Mouse (Mus musculus): ENCODE results near the gene Cyp4a10. TPM values are rescaled to one million over a fixed set of nuclear protein-coding genes. Genes with fewer than 3 reads are reported as not detected.
"Not testable (repeated sequence)": the region's sequence is repeated elsewhere in the genome, so short reads cannot be mapped to it uniquely, and the experiment has no call there.

The Cyp4a10 gene
- not detected in 2 replicates for polyA plus RNA-seq (2016; fragmentation: Nextera tagmentation; extraction: Ambion mirVana)

DNA sequence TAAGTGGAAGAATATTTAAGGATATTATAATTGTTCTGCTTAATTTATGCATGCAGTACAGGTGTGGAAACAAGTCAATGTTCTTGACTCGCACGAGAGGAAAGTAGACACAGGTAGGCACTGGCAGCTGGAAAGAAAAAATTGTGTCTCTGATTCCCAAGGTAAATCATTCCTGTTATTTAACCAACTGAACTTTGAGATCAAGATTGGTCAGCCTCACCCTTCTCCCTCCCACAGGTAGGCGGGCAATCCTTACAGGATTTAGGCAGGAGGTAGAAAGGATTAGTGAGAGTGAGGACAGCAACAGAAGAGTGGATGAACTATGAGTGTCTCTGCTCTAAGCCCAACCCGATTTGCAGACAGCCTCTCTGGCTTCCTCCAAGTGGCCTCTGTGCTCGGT lies at the start of gene Cyp4a10:
Gene Cyp4a10, plus strand, starts transcription at position 265 of the 400 bp plus-strand sequence.
- H3K4me3 ChIP-seq, H3K9ac ChIP-seq: not testable (repeated sequence)
- WGBS, result 83% methylated on average over 5 of the region's 5 CpGs

DNA sequence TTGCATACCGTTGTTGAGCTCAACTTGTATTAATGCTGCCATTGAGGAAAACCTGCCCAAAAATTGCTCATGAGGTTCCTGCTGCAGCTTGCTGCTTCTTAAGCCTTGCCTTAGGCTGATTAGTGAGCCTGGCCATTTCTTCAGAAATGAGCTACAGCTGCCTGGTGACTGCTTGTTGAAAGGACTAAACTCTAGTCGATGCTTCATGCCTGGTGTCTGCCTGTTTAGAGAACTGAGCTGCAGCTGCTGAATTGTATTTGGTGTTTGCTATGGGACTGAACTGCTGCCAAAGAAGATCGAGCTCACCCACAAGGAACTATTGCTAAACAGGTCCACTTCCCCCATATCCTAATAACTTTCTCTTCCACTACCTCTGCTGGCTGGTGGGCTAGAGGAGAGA lies 44.5 kb upstream of the Cyp4a10 start:
- not testable (repeated sequence) for H3K27me3 ChIP-seq; H3K27ac ChIP-seq; H3K4me2 ChIP-seq (replicated peaks); H3K4me3 ChIP-seq; H3K36me3 ChIP-seq; H3K9ac ChIP-seq; H3K4me1 ChIP-seq; ATAC-seq (ENCODE audit: low FRiP score); H3K9me3 ChIP-seq (replicated peaks)
- WGBS, result 81% methylated on average over 3 of the region's 3 CpGs

More for the DNA sequence above, at the start of gene Cyp4a10:
- not testable (repeated sequence) for H3K36me3 ChIP-seq; H3K4me1 ChIP-seq; H3K27ac ChIP-seq; ATAC-seq (ENCODE audit: low FRiP score); H3K27me3 ChIP-seq; H3K4me2 ChIP-seq (replicated peaks); H3K9me3 ChIP-seq (replicated peaks)

DNA sequence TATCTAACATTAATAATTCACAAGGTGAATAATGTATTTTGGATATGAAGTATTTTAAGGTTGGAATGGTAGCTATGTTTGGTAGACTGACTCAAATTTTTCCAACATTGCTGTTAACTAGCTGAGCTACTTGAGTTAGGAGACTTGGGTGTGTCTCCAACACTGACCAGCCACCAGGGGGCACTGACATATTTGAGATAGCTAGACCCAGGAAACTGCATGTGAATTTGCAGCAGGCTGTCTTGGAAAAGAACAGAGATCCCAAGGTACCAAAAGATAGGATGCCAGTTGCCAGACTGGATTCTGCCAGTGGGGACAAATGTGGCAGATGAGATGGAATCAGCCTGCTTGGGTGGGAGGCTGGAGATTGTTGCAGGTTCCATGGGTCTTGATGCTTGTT lies 42.0 kb upstream of the Cyp4a10 start:
- H3K4me2 ChIP-seq (replicated peaks); H3K9me3 ChIP-seq (replicated peaks); H3K27ac ChIP-seq; H3K9ac ChIP-seq; ATAC-seq (ENCODE audit: low FRiP score); H3K4me1 ChIP-seq; H3K4me3 ChIP-seq; H3K27me3 ChIP-seq; H3K36me3 ChIP-seq: not testable (repeated sequence)

DNA sequence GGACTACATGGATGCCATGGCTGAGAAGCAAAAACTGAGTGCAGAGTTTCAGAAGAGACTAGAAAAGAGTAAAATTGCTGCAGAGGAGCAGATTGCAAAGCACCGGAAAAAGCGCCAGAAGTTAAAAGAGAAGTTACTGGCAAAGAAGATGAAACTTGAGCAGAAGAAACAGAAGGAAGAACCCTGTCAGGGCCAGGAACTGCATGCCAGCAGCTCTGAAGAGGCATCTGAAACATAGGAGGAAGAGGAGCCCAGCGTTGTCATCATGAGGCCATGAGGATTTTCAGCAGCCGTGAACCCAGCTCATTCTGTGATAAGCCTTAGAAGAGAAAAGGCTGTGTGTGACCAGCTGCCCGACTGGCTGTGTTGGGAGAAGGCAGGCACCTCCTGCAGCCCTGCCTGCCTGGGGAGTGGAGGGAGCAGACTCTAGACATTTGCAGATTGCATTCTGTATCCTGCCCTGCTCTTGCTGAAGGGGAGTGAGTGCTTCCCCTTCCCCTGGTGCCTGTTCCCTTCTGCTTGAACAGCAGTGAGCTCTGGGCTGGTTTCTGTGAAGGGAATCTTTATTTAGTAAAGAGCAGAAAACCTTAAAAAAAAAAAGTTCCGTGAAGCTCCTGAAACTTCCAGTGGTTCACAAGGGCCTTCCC lies 36.9 kb upstream of the Cyp4a10 start:
- WGBS, result 72% methylated on average over 6 of the region's 6 CpGs
- no peaks in the 10 kb centered on the region for H3K9me3 ChIP-seq (replicated peaks)
- H3K27me3 ChIP-seq, result no peaks in the 10 kb centered on the region
- H3K36me3 ChIP-seq, result no peaks in the 10 kb centered on the region
- no peak overlapping the region for H3K27ac ChIP-seq
- no peak overlapping the region for H3K4me2 ChIP-seq (replicated peaks)
- no peak for ATAC-seq (ENCODE audit: low FRiP score)
- H3K9ac ChIP-seq, result no peak overlapping the region
- H3K4me3 ChIP-seq, result no peak overlapping the region
- no peaks in the 10 kb centered on the region for H3K4me1 ChIP-seq

DNA sequence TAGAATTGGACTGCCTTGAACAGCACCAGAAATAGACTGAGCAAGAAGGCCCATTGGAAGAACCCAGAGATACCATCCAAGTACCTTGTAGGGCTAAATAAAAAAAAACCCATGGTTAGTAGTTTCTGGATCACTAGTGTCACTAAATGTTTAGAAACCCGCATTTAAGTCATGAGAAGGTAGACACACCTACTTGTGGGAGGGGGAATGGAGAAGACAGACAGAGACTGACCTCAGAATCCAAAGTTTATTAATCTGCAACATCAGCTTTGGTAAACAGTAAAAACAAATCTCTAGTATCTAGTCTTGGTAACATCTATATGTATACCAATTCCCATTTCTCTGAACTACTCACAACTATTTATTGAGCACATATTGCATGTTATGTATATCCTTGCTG lies 22.1 kb upstream of the Cyp4a10 start, which contains the start of gene Cyp4a14:
Gene Cyp4a14, minus strand, starts transcription at position 142 of the 400 bp plus-strand sequence.
- Histone ChIP-seq H3K27ac (no peak within 1 kb of the TSS), H3K36me3 (no peaks in the 10 kb centered on the region), H3K9me3 (replicated peaks) (no peaks in the 10 kb centered on the region), H3K9ac (no peak within 1 kb of the TSS), H3K4me2 (replicated peaks) (no peak within 1 kb of the TSS), H3K4me1 (no peaks in the 10 kb centered on the region), H3K27me3 (no peaks in the 10 kb centered on the region), H3K4me3 (no peak within 1 kb of the TSS)
- ATAC-seq (ENCODE audit: low FRiP score), result no peak
- 79% methylated on average over 1 of the region's 1 CpGs for WGBS

DNA sequence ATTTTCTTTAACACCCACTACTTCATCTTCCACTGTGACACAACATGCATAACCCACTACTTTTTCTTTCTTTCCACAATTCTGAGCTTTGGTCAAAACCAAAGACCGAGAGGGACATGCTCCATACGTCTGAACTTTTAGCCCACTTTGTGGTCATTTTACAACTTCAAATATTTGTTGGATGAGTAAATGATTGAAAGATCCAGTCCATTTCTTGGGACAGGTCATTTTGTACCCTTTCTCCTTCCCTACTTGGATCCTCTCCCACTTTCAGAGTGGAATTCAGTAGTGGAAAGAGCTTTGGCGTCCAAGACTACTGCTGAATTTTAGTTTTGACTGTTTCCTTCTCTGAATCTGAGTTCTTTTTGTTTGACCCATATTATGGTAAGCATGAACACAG lies 20.6 kb upstream of the Cyp4a10 start:
- Histone ChIP-seq H3K4me2 (replicated peaks) (no peak overlapping the region), H3K27ac (no peak overlapping the region), H3K9me3 (replicated peaks) (no peaks in the 10 kb centered on the region), H3K4me3 (no peak overlapping the region), H3K4me1 (no peaks in the 10 kb centered on the region), H3K9ac (no peak overlapping the region), H3K27me3 (no peaks in the 10 kb centered on the region), H3K36me3 (no peaks in the 10 kb centered on the region)
- WGBS, result 94% methylated on average over 3 of the region's 3 CpGs
- ATAC-seq (ENCODE audit: low FRiP score), result no peak

DNA sequence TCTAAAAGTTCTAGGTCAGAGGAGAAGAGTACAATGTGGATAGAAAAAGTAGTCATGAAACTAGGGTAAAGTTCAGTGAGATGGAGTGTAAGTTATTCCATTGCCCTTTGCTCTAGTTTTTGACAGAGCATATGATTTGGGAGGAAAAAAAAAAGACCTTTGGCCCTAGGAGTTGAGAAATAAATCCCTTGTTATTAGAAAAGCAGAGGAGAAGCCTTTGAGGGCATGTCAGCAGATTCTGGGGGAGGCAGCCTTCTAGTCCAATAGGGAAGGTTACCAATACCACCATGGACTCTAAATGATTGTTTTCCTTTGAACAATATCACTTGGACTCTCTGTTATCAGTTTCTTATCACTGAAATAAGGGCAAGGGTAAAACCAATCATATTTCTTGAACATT lies 4.1 kb upstream of the Cyp4a10 start:
- not testable (repeated sequence) for H3K27me3 ChIP-seq; H3K4me2 ChIP-seq (replicated peaks); H3K9me3 ChIP-seq (replicated peaks); H3K9ac ChIP-seq; H3K36me3 ChIP-seq; H3K27ac ChIP-seq; H3K4me1 ChIP-seq; ATAC-seq (ENCODE audit: low FRiP score); H3K4me3 ChIP-seq

DNA sequence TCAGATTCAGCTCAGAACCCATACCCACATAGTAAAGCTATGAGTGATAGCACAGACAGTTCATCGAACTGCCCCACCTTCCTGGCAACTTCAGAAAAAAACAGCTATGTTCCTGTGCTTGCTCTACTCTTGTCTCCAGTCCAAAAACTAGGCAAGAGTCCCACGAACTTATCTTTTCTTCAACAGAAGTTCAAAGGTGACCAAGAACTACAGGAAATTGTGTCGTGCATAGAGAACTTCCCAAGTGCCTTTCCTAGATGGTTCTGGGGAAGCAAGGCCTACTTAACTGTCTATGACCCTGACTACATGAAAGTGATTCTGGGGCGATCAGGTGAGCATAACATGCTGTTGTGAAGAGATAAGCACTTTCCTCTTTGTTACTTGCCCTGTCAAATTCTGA lies 1.4 kb downstream of the Cyp4a10 start:
- WGBS, result 80% methylated on average over 4 of the region's 4 CpGs
- no peak overlapping the region for H3K9ac ChIP-seq

DNA sequence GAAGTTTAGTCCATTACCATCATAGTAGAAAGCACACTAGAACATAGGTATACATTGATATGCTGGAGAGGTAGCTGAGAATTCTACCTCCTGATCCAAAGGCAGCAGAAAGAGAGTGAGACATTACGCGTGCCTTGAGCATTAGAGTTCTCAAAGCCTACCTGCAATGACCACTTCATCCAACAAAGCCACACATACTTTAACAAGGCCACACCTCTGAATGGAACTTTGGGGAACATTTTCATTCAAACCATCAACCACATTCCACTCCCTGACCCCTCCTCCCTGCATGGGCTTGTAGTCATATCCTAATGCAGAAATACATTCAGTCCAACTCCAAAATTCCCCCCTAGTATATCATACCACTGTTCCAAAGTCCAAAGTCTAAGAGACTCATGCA lies 3.7 kb downstream of the Cyp4a10 start:
- H3K4me2 ChIP-seq (replicated peaks), result no peak overlapping the region
- no peak for ATAC-seq (ENCODE audit: low FRiP score)
- H3K4me1 ChIP-seq, result no peaks in the 10 kb centered on the region
- no peaks in the 10 kb centered on the region for H3K9me3 ChIP-seq (replicated peaks)
- no peak overlapping the region for H3K4me3 ChIP-seq
- H3K27ac ChIP-seq, result no peak overlapping the region
- no peaks in the 10 kb centered on the region for H3K27me3 ChIP-seq
- no peaks in the 10 kb centered on the region for H3K36me3 ChIP-seq
- H3K9ac ChIP-seq, result no peak overlapping the region
- WGBS, result 97% methylated on average over 2 of the region's 2 CpGs

More for the DNA sequence above, 1.4 kb downstream of the Cyp4a10 start:
- Histone ChIP-seq H3K9me3 (replicated peaks) (no peaks in the 10 kb centered on the region), H3K4me1 (no peaks in the 10 kb centered on the region), H3K4me2 (replicated peaks) (no peak overlapping the region), H3K4me3 (no peak overlapping the region), H3K36me3 (no peaks in the 10 kb centered on the region), H3K27me3 (no peaks in the 10 kb centered on the region), H3K27ac (no peak overlapping the region)
- ATAC-seq (ENCODE audit: low FRiP score), result no peak

DNA sequence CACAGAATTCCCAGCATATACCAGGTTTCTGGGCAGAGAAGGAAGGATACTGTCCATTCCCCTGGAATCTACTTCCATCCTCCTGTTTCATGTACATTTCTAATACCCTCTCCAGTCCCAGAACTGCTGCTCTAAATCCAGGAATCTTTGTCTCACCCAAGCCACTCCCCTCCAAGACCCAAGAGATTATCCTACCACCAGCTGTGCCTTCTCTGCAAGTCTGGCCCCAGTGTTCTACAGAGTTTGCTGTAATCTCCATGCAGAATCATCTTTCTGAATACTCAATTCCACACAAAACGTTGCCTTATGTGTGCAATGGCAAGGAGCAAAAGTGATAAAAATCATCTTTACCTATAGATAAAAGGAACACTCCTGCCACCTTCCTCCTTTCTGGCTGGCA lies 27.0 kb downstream of the Cyp4a10 start:
- Histone ChIP-seq H3K36me3 (no peaks in the 10 kb centered on the region), H3K27ac (no peak overlapping the region), H3K27me3 (no peaks in the 10 kb centered on the region), H3K4me3 (no peak overlapping the region), H3K9me3 (replicated peaks) (no peaks in the 10 kb centered on the region), H3K9ac (no peak overlapping the region), H3K4me1 (no peaks in the 10 kb centered on the region), H3K4me2 (replicated peaks) (no peak overlapping the region)
- ATAC-seq (ENCODE audit: low FRiP score), result no peak
- 47% methylated on average over 1 of the region's 1 CpGs for WGBS

DNA sequence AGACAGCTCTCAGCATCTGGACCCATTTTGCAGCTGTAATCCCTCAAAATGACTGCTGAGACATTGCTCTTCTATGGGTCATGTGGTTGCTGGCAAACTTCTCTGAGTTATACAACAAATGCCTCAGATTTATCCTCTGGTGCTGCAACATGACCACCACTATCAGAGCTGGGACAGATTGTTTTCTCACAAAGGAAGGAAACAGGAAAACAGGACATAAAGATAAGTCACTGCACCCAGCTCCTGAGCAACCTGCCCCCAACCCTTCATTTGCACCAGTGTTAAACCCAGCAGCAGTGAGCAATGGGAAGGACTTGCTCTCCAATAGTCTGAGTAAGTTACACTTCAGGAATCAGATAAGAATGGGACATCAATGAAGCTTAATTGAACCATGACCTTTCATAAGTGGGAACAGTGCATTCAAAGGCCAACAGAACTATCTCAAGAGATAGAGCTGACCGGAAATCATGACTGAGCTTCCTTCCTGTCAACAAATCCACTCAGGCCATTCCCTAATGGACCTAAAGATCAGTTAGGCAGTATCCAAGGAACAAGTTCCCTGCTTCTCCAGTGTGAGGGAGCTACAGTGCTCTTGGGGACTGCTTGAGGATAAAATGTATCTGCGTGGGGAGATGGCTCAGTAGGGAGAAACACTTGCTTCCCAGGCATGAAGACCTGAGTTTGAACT lies 28.2 kb downstream of the Cyp4a10 start:
- Histone ChIP-seq H3K9me3 (replicated peaks) (no peaks in the 10 kb centered on the region), H3K4me1 (no peaks in the 10 kb centered on the region), H3K4me3 (no peak overlapping the region), H3K9ac (no peak overlapping the region), H3K27ac (no peak overlapping the region), H3K4me2 (replicated peaks) (no peak overlapping the region), H3K36me3 (no peaks in the 10 kb centered on the region), H3K27me3 (no peaks in the 10 kb centered on the region)
- no peak for ATAC-seq (ENCODE audit: low FRiP score)
- WGBS, result 86% methylated on average over 2 of the region's 2 CpGs

DNA sequence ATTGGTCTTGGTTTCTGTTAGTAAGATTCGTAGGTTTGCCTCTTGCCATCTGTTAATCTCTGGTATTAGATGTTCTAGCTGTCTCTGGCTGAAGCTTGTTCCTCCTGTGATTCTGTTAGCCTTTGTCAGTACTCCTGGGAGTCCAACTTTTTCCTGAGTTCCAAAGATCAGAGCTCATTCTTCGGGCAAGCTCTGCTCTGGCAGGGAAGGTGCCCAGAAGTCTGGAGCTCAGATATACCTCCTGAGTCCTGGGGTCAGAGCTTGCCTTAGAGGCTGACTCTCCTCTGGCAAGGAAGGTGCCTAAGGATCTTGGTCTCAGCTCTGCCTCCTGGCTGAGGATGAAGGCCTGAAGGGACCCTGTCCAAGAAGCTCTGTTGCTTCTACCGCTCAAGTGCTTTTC lies 34.7 kb downstream of the Cyp4a10 start:
- Histone ChIP-seq H3K27ac (no peak overlapping the region), H3K27me3 (no peaks in the 10 kb centered on the region), H3K9ac (no peak overlapping the region), H3K36me3 (no peaks in the 10 kb centered on the region), H3K4me2 (replicated peaks) (no peak overlapping the region), H3K9me3 (replicated peaks) (no peaks in the 10 kb centered on the region), H3K4me3 (no peak overlapping the region), H3K4me1 (no peaks in the 10 kb centered on the region)
- WGBS, result 84% methylated on average over 3 of the region's 3 CpGs
- ATAC-seq (ENCODE audit: low FRiP score), result no peak

DNA sequence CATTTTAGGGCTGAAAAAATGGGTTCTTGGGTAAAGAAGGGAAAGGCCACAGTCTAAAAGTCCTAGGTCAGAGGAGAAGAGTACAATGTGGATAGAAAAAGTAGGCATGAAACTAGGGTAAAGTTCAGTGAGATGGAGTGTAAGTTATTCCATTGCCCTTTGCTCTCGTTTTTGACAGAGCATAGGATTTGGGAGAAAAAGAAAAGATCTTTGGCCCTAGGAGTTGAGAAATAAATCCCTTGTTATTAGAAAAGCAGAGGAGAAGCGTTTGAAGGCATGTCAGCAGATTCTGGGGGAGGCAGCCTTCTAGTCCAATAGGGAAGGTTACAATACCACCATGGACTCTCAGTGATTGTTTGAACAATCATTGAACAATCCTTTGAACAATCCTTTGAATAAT lies 37.4 kb downstream of the Cyp4a10 start:
- Histone ChIP-seq H3K27ac (no peak overlapping the region), H3K4me2 (replicated peaks) (no peak overlapping the region), H3K27me3 (no peaks in the 10 kb centered on the region), H3K9ac (no peak overlapping the region), H3K4me3 (no peak overlapping the region), H3K36me3 (no peaks in the 10 kb centered on the region), H3K4me1 (no peaks in the 10 kb centered on the region), H3K9me3 (replicated peaks) (no peaks in the 10 kb centered on the region)
- no peak for ATAC-seq (ENCODE audit: low FRiP score)
- WGBS, result 63% methylated on average over 2 of the region's 2 CpGs

Measured in hindbrain, embryonic 12.5 days (tissue).